Mouse (Mus musculus) neural tube, embryonic 13.5 days (tissue): ENCODE results near the gene Mrps18b. TPM values are rescaled to one million over a fixed set of nuclear protein-coding genes. Genes with fewer than 3 reads are reported as not detected.

ENCODE experiments used
- ATAC-seq: fragments of 200-750 bp; cut with Nextera tagmentation; 2 replicates; pipeline ENCODE4 v1.8.0; 2017; ENCODE audit warnings: low read depth, mild to moderate bottlenecking, moderate TSS enrichment, moderate library complexity
- H3K27ac ChIP-seq: fragments of 300-500 bp; sonication (generic); replicated peaks from 2 replicates; pipeline ENCODE4 v1.5.1; 2015; ENCODE audit warnings: moderate library complexity, mild to moderate bottlenecking, inconsistent platforms
- H3K27me3 ChIP-seq: fragments of 300-500 bp; sonication (generic); 2 replicates; pipeline ENCODE4 v1.6.1; 2015; ENCODE audit warnings: mild to moderate bottlenecking, inconsistent platforms
- H3K36me3 ChIP-seq: fragments of 300-500 bp; sonication (generic); 2 replicates; pipeline ENCODE4 v1.6.1; 2015; ENCODE audit warnings: mild to moderate bottlenecking, inconsistent platforms
- H3K4me1 ChIP-seq: fragments of 300-500 bp; sonication (generic); replicated peaks from 2 replicates; pipeline ENCODE4 v1.6.1; 2015; ENCODE audit warnings: inconsistent platforms
- H3K4me2 ChIP-seq: fragments of 300-500 bp; sonication (generic); 2 replicates; pipeline ENCODE4 v1.6.1; 2015; ENCODE audit warnings: inconsistent platforms, mild to moderate bottlenecking, moderate library complexity
- H3K4me3 ChIP-seq: fragments of 300-500 bp; sonication (generic); 2 replicates; pipeline ENCODE4 v1.5.1; 2015; ENCODE audit warnings: mild to moderate bottlenecking, inconsistent platforms
- H3K9ac ChIP-seq: fragments of 300-500 bp; sonication (generic); 2 replicates; pipeline ENCODE4 v1.6.1; 2015; ENCODE audit warnings: moderate library complexity, mild to moderate bottlenecking, inconsistent platforms
- H3K9me3 ChIP-seq: fragments of 300-500 bp; sonication (generic); 2 replicates; pipeline ENCODE4 v1.6.1; 2016; ENCODE audit warnings: inconsistent platforms
- WGBS: fragments of 180-500 bp; shearing (Covaris S2); methylation state at CpG from one replicate; pipeline ENCODE4 v1.1.7; 2015; 5-methylcytosine and 5-hydroxymethylcytosine counted together
- polyA plus RNA-seq: library from polyadenylated mRNA; unstranded; fragments of >200 nt; fragmentation: Nextera tagmentation; extraction: Ambion mirVana; gene quantifications from 2 replicates; pipeline ENCODE4 v1.2.1, GENCODE M21; 2015

The Mrps18b gene
- polyA plus RNA-seq, 1 experiment from 2014 or later = 62.7 TPM

GRCm38 (mm10) chr17:35917143-35917462, 914 bp upstream of the Mrps18b start:
- WGBS = under 1% methylated on average over 8 of the region's 8 CpGs
- H3K27ac ChIP-seq = peak overlapping the region; percentile 99
- H3K4me3 ChIP-seq = peak overlapping the region; percentile 75
- H3K4me2 ChIP-seq = peak overlapping the region; percentile 78
- no peak for ATAC-seq
- no peaks in the 10 kb centered on the region for H3K27me3 ChIP-seq
- H3K9me3 ChIP-seq = no peaks in the 10 kb centered on the region
- peaks cover 18% of the 10 kb centered on the region for H3K36me3 ChIP-seq
- peaks cover 40% of the 10 kb centered on the region for H3K4me1 ChIP-seq
- H3K9ac ChIP-seq = peak overlapping the region; percentile 100

- ATAC-seq = no peak
- Histone ChIP-seq H3K9ac (peak overlapping the region; percentile 72), H3K4me3 (peak overlapping the region; percentile 75), H3K27me3 (no peaks in the 10 kb centered on the region), H3K4me1 (peaks cover 26% of the 10 kb centered on the region), H3K9me3 (no peaks in the 10 kb centered on the region), H3K27ac (peak overlapping the region; percentile 99), H3K4me2 (peak overlapping the region; percentile 73), H3K36me3 (peaks cover 22% of the 10 kb centered on the region)
- WGBS = 3% methylated on average over 28 of the region's 28 CpGs
These were observed 472 bp downstream of the Mrps18b start for GRCm38 (mm10) chr17:35915538-35916296.

DNA sequence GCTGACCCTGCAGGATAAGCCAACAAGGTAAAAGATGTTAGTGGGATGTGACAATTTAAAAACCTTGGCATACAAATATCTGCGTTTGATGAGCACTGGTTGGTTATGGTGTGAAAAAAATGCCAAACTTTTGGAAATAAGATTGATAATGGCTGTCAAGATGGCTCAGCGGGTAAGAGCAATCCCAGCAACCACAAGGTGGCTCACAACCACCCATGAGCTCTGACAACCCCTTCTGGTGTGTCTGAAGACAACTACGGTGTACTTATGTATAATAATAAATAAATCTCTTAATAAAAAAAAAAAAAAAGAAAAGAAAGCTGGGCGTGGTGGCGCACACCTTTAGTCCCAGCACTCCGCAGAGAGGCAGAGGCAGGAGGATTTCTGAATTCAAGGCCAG, 1.2 kb downstream of the Mrps18b start:
- no peaks in the 10 kb centered on the region for H3K27me3 ChIP-seq
- no peak overlapping the region; the same call in 1 of the 2 replicates for H3K9ac ChIP-seq
- 84% methylated on average over 6 of the region's 6 CpGs for WGBS
- H3K4me3 ChIP-seq = peak overlapping the region; percentile 75
- peaks cover 22% of the 10 kb centered on the region for H3K36me3 ChIP-seq
- H3K4me1 ChIP-seq = peaks cover 22% of the 10 kb centered on the region
- no peaks in the 10 kb centered on the region for H3K9me3 ChIP-seq
- 0 out of 2 replicates have a peak overlapping the region, but pooled peaks have one; percentile 99 for H3K27ac ChIP-seq
- H3K4me2 ChIP-seq = peak overlapping the region; percentile 73
- no peak for ATAC-seq

- ATAC-seq = peak; percentile 91
- H3K4me1 ChIP-seq = peaks cover 39% of the 10 kb centered on the region
- H3K27ac ChIP-seq = peak within 1 kb of the TSS; percentile 90
- H3K9ac ChIP-seq = peak within 1 kb of the TSS; percentile 90
- WGBS = 3% methylated on average over 25 of the region's 25 CpGs
- peaks cover 57% of the 10 kb centered on the region for H3K36me3 ChIP-seq
- peak within 1 kb of the TSS; percentile 61 for H3K4me3 ChIP-seq
- no peaks in the 10 kb centered on the region for H3K27me3 ChIP-seq
- peak within 1 kb of the TSS; percentile 76 for H3K4me2 ChIP-seq
- no peaks in the 10 kb centered on the region for H3K9me3 ChIP-seq
These were observed 6.2 kb downstream of the Mrps18b start, which contains the start of gene Atat1 for GRCm38 (mm10) chr17:35909919-35910369. Gene Atat1 (minus strand): TSS chr17:35910075.

DNA sequence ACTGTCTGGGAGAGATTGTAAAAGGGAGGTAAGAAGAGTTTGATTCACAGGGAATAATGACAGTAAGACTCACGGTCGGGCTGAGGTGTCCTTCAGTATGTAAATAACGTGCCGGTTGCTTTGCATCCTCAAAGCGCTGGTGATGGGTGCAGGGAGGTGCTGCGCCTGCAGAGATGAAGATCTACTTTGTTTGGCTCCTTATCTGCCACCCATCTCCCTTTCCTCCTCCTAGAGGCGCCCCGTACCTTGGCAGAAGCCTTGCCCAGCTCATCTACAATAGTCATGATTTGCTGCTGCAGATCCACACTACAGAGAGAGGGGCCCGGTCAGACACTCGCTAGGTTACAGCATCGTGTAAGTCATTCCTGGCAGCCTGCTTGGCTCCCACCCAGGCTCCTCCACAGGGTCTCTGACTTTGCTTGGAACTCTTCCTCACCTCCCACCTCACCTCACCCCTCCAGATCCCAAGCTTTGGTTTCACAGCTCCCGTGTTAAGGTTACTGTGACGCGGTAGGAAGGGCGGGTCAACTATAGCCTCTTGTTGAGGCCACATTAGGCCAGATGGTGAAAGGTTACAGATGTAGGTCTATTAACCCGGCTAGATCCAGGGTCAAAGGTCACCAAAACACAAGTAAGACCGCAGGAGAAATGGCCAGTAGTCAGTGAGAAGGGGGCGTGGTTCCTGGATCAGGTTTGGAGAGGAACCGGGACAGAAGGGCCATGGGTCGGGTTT, 6.8 kb downstream of the Mrps18b start:
- Histone ChIP-seq H3K4me1 (peaks cover 37% of the 10 kb centered on the region), H3K36me3 (peaks cover 62% of the 10 kb centered on the region), H3K9me3 (no peaks in the 10 kb centered on the region), H3K27ac (peak overlapping the region; percentile 90), H3K4me3 (peak overlapping the region; percentile 61), H3K4me2 (peak overlapping the region; percentile 76), H3K9ac (peak overlapping the region; percentile 90), H3K27me3 (no peaks in the 10 kb centered on the region)
- peak; percentile 55 for ATAC-seq
- WGBS = 20% methylated on average over 20 of the region's 20 CpGs

DNA sequence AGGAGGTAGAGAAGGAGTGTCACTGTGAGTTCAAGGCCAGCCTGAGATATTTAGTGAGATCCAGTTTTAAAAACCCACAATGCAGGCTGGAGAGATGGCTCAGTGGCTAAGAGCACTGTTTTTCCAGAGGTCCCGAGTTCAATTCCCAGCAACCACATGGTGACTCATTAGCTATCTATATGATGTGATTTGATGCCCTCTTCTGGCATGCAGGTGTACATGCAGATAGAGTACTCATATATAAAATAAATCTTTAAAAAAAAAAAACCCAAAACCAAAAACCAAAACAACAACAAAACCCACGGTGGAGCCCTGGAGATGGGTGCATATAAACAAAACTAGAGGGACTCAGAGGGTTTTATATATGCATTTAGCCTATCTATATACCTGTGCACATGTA, 8.6 kb downstream of the Mrps18b start:
- Histone ChIP-seq H3K27me3 (no peaks in the 10 kb centered on the region), H3K9me3 (no peaks in the 10 kb centered on the region), H3K4me3 (peak overlapping the region; percentile 61), H3K9ac (peak overlapping the region; percentile 90; the same call in 1 of the 2 replicates), H3K4me1 (peaks cover 37% of the 10 kb centered on the region), H3K36me3 (peaks cover 64% of the 10 kb centered on the region), H3K4me2 (peak overlapping the region; percentile 76), H3K27ac (no peak overlapping the region)
- 74% methylated on average over 2 of the region's 2 CpGs for WGBS
- ATAC-seq = no peak

DNA sequence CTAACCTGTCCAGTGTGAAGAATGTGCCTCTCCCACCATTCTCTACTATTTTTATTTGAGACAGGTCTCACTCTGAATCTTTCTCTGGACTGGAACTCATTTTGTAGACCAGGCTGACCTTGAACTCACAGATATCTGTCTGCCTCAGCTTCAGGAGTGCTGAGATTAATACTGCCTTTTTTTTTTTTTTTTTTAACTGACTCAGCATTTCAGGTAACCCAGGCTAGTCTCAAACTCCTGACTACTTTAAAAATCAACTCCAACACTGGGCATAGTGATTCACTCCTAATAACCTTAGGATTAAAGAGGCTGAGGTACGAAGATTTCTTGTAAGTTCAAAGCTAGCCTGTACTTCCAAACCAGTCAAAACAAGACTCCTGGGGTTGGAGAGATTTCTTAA, 10.6 kb downstream of the Mrps18b start:
- 98% methylated on average over 1 of the region's 1 CpGs for WGBS
- no peak for ATAC-seq
- H3K4me1 ChIP-seq = peaks cover 37% of the 10 kb centered on the region
- no peak overlapping the region for H3K4me3 ChIP-seq
- H3K9ac ChIP-seq = no peak overlapping the region
- H3K27me3 ChIP-seq = no peaks in the 10 kb centered on the region
- H3K27ac ChIP-seq = no peak overlapping the region
- peaks cover 77% of the 10 kb centered on the region for H3K36me3 ChIP-seq
- H3K4me2 ChIP-seq = no peak overlapping the region
- H3K9me3 ChIP-seq = no peaks in the 10 kb centered on the region

- WGBS = 87% methylated on average over 4 of the region's 4 CpGs
- Histone ChIP-seq H3K4me1 (peaks cover 29% of the 10 kb centered on the region), H3K4me3 (no peak overlapping the region), H3K9ac (no peak overlapping the region), H3K4me2 (no peak overlapping the region), H3K36me3 (peaks cover 93% of the 10 kb centered on the region), H3K9me3 (no peaks in the 10 kb centered on the region), H3K27ac (no peak overlapping the region), H3K27me3 (no peaks in the 10 kb centered on the region)
- ATAC-seq = no peak
These were observed 12.2 kb downstream of the Mrps18b start for GRCm38 (mm10) chr17:35903992-35904355.

DNA sequence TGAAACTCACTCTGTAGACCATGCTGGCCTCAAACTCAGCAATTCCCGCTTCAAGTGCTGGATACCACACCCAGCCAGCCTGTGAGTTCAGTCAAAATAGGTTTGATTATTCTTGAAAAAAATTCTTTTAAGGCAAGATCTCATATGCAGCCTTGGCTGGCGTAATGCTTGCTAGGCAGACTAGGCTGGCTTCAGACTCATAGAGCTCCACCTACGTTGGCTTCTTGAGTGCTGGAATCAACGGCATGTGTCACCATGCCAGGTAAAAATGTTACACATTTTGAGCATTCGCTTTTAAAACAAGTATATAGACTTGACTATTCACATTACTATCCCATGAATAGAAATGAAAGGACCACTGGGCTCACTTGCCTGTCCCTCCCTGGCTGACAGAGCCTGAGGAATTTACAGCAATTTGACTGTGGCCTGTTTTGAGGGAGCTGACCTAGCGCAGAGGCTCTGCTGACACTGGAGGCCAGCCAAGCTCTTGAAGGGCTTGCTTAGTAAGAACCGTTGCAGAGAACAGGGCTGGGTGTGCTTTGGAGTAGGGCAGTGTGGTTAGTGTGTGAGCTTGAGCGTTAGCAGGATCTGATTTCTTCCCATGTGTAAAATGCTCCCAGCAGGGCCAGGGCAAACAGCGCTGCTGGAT, 12.7 kb downstream of the Mrps18b start:
- Histone ChIP-seq H3K27ac (no peak overlapping the region), H3K4me1 (peaks cover 24% of the 10 kb centered on the region), H3K36me3 (peaks cover 95% of the 10 kb centered on the region), H3K4me2 (no peak overlapping the region), H3K4me3 (no peak overlapping the region), H3K9ac (no peak overlapping the region), H3K27me3 (no peaks in the 10 kb centered on the region), H3K9me3 (no peaks in the 10 kb centered on the region)
- 90% methylated on average over 9 of the region's 9 CpGs for WGBS
- no peak for ATAC-seq

DNA sequence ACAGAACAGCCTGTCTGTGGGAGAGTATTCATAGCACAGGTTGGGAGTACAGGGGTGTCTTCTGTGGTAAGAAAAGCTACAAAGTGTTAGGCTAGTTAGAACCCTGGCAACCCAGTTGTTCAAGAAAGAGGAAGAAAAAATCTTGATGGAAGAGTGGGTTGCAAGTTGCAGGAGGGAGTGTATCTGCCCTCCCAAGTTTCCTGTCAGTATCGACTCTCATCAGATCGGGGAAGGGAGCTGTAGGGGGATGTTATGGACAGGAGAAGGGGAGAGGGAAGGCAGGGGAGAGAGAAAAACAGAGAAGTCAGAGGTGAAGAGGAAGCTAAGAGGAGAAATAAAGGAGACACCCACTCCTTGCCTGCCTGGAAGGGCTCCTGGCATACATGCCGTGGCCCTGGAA, 15.6 kb downstream of the Mrps18b start:
- 83% methylated on average over 3 of the region's 3 CpGs for WGBS
- Histone ChIP-seq H3K4me3 (no peak overlapping the region), H3K9ac (no peak overlapping the region), H3K27ac (no peak overlapping the region), H3K36me3 (peaks cover 78% of the 10 kb centered on the region), H3K4me2 (no peak overlapping the region), H3K9me3 (no peaks in the 10 kb centered on the region), H3K4me1 (peaks cover 17% of the 10 kb centered on the region), H3K27me3 (no peaks in the 10 kb centered on the region)
- ATAC-seq = no peak

GRCm38 (mm10) chr17:35897644-35898573, 18.3 kb downstream of the Mrps18b start:
- ATAC-seq = peak; percentile 49
- H3K9me3 ChIP-seq = no peaks in the 10 kb centered on the region
- peak overlapping the region; percentile 64 for H3K4me3 ChIP-seq
- H3K4me2 ChIP-seq = peak overlapping the region; percentile 93
- peaks cover 20% of the 10 kb centered on the region for H3K4me1 ChIP-seq
- peaks cover 69% of the 10 kb centered on the region for H3K36me3 ChIP-seq
- peak overlapping the region; percentile 85 for H3K9ac ChIP-seq
- peak overlapping the region; percentile 97 for H3K27ac ChIP-seq
- WGBS = 45% methylated on average over 23 of the region's 23 CpGs
- no peaks in the 10 kb centered on the region for H3K27me3 ChIP-seq
